Mouse (Mus musculus): ENCODE data around the gene Ptn. TPM values are rescaled to one million over a fixed set of nuclear protein-coding genes. Genes with fewer than 3 reads are reported as not detected.

Gene Ptn
- polyA plus RNA-seq, 1 experiment = 0.75 TPM

- TF ChIP-seq EP300 (IDR thresholded peaks at IDR 0.05; ENCODE audit: insufficient read depth, low read depth, low read length) (no peak), CTCF (IDR thresholded peaks at IDR 0.05; ENCODE audit: low read depth, low read length) (no peak), POLR2A (IDR thresholded peaks at IDR 0.05; ENCODE audit: insufficient read depth, low read length) (no peak)
- no peaks in the 10 kb centered on the region for H3K4me1 ChIP-seq (ENCODE audit: control insufficient read depth, insufficient read depth, low read length)
- H3K9me3 ChIP-seq (replicated peaks; ENCODE audit: control insufficient read depth, insufficient read depth, low read length, poor library complexity, severe bottlenecking) = no peaks in the 10 kb centered on the region
- no peaks in the 10 kb centered on the region for H3K27me3 ChIP-seq (ENCODE audit: control insufficient read depth, insufficient read depth, low read length, poor library complexity, severe bottlenecking)
- no peak overlapping the region for H3K4me3 ChIP-seq (ENCODE audit: low read depth, low read length)
- no peaks in the 10 kb centered on the region for H3K36me3 ChIP-seq (ENCODE audit: control insufficient read depth, insufficient read depth, low read length, poor library complexity, severe bottlenecking)
- H3K9ac ChIP-seq (ENCODE audit: low read depth, poor library complexity, severe bottlenecking) = no peak overlapping the region
- no peak overlapping the region for H3K27ac ChIP-seq (ENCODE audit: insufficient read depth, low read length)
These were observed 25.3 kb upstream of the Ptn start for GRCm38 (mm10) chr6:36835351-36835750.

DNA sequence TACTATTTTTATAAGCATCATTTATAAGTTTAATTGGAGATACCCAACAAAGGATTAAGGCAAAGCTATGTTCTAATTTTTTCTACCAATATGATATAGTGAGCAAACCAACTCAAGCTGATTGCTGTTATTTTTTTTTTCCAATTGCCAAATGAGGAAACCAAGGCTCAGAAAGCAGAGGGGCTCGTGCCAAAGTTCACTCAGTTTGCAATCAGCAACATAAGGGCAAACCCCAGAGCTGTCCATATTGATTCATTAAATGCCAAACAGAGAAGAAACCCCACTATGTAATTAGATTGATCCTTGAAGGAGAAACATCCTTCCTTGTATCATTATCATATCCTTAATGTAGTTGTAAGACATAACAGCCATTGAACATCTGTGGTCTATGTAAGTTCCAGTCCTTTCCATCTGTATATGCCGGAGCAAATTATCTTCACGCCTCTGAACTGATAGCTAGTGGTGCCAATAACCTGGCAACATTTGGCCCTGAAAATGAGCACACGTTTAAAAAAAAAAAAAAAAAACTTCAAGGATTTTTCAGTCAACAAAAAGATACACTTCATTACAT lies 24.8 kb upstream of the Ptn start:
- no peaks in the 10 kb centered on the region for H3K27me3 ChIP-seq (ENCODE audit: control insufficient read depth, insufficient read depth, low read length, poor library complexity, severe bottlenecking)
- no peak overlapping the region for H3K27ac ChIP-seq (ENCODE audit: insufficient read depth, low read length)
- H3K4me1 ChIP-seq (ENCODE audit: control insufficient read depth, insufficient read depth, low read length) = no peaks in the 10 kb centered on the region
- no peak overlapping the region for H3K9ac ChIP-seq (ENCODE audit: low read depth, poor library complexity, severe bottlenecking)
- H3K9me3 ChIP-seq (replicated peaks; ENCODE audit: control insufficient read depth, insufficient read depth, low read length, poor library complexity, severe bottlenecking) = no peaks in the 10 kb centered on the region
- H3K36me3 ChIP-seq (ENCODE audit: control insufficient read depth, insufficient read depth, low read length, poor library complexity, severe bottlenecking) = no peaks in the 10 kb centered on the region
- no peak for TF ChIP-seq EP300 (IDR thresholded peaks at IDR 0.05; ENCODE audit: insufficient read depth, low read depth, low read length)
- no peak for TF ChIP-seq CTCF (IDR thresholded peaks at IDR 0.05; ENCODE audit: low read depth, low read length)
- no peak for TF ChIP-seq POLR2A (IDR thresholded peaks at IDR 0.05; ENCODE audit: insufficient read depth, low read length)
- no peak overlapping the region for H3K4me3 ChIP-seq (ENCODE audit: low read depth, low read length)

GRCm38 (mm10) chr6:36832681-36833080 lies 22.7 kb upstream of the Ptn start:
- H3K27me3 ChIP-seq (ENCODE audit: control insufficient read depth, insufficient read depth, low read length, poor library complexity, severe bottlenecking) = no peaks in the 10 kb centered on the region
- TF ChIP-seq CTCF (IDR thresholded peaks at IDR 0.05; ENCODE audit: low read depth, low read length) (no peak), POLR2A (IDR thresholded peaks at IDR 0.05; ENCODE audit: insufficient read depth, low read length) (no peak), EP300 (IDR thresholded peaks at IDR 0.05; ENCODE audit: insufficient read depth, low read depth, low read length) (no peak)
- no peak overlapping the region for H3K27ac ChIP-seq (ENCODE audit: insufficient read depth, low read length)
- no peak overlapping the region for H3K4me3 ChIP-seq (ENCODE audit: low read depth, low read length)
- H3K36me3 ChIP-seq (ENCODE audit: control insufficient read depth, insufficient read depth, low read length, poor library complexity, severe bottlenecking) = no peaks in the 10 kb centered on the region
- H3K9me3 ChIP-seq (replicated peaks; ENCODE audit: control insufficient read depth, insufficient read depth, low read length, poor library complexity, severe bottlenecking) = no peaks in the 10 kb centered on the region
- H3K4me1 ChIP-seq (ENCODE audit: control insufficient read depth, insufficient read depth, low read length) = no peaks in the 10 kb centered on the region
- H3K9ac ChIP-seq (ENCODE audit: low read depth, poor library complexity, severe bottlenecking) = no peak overlapping the region

GRCm38 (mm10) chr6:36832207-36832606 lies 22.2 kb upstream of the Ptn start:
- H3K27me3 ChIP-seq (ENCODE audit: control insufficient read depth, insufficient read depth, low read length, poor library complexity, severe bottlenecking) = no peaks in the 10 kb centered on the region
- no peaks in the 10 kb centered on the region for H3K9me3 ChIP-seq (replicated peaks; ENCODE audit: control insufficient read depth, insufficient read depth, low read length, poor library complexity, severe bottlenecking)

GRCm38 (mm10) chr6:36830371-36830925 lies 20.4 kb upstream of the Ptn start:
- no peak overlapping the region for H3K9ac ChIP-seq (ENCODE audit: low read depth, poor library complexity, severe bottlenecking)
- H3K36me3 ChIP-seq (ENCODE audit: control insufficient read depth, insufficient read depth, low read length, poor library complexity, severe bottlenecking) = no peaks in the 10 kb centered on the region
- H3K4me1 ChIP-seq (ENCODE audit: control insufficient read depth, insufficient read depth, low read length) = no peaks in the 10 kb centered on the region
- no peak for TF ChIP-seq CTCF (IDR thresholded peaks at IDR 0.05; ENCODE audit: low read depth, low read length)
- no peak for TF ChIP-seq POLR2A (IDR thresholded peaks at IDR 0.05; ENCODE audit: insufficient read depth, low read length)
- TF ChIP-seq EP300 (IDR thresholded peaks at IDR 0.05; ENCODE audit: insufficient read depth, low read depth, low read length) = no peak
- H3K4me3 ChIP-seq (ENCODE audit: low read depth, low read length) = no peak overlapping the region
- H3K9me3 ChIP-seq (replicated peaks; ENCODE audit: control insufficient read depth, insufficient read depth, low read length, poor library complexity, severe bottlenecking) = no peaks in the 10 kb centered on the region
- H3K27ac ChIP-seq (ENCODE audit: insufficient read depth, low read length) = no peak overlapping the region
- no peaks in the 10 kb centered on the region for H3K27me3 ChIP-seq (ENCODE audit: control insufficient read depth, insufficient read depth, low read length, poor library complexity, severe bottlenecking)

More at GRCm38 (mm10) chr6:36832207-36832606, 22.2 kb upstream of the Ptn start:
- no peaks in the 10 kb centered on the region for H3K36me3 ChIP-seq (ENCODE audit: control insufficient read depth, insufficient read depth, low read length, poor library complexity, severe bottlenecking)
- H3K4me3 ChIP-seq (ENCODE audit: low read depth, low read length) = no peak overlapping the region
- no peak overlapping the region for H3K27ac ChIP-seq (ENCODE audit: insufficient read depth, low read length)
- no peak overlapping the region for H3K9ac ChIP-seq (ENCODE audit: low read depth, poor library complexity, severe bottlenecking)
- H3K4me1 ChIP-seq (ENCODE audit: control insufficient read depth, insufficient read depth, low read length) = no peaks in the 10 kb centered on the region
- TF ChIP-seq CTCF (IDR thresholded peaks at IDR 0.05; ENCODE audit: low read depth, low read length) = no peak
- no peak for TF ChIP-seq EP300 (IDR thresholded peaks at IDR 0.05; ENCODE audit: insufficient read depth, low read depth, low read length)
- TF ChIP-seq POLR2A (IDR thresholded peaks at IDR 0.05; ENCODE audit: insufficient read depth, low read length) = no peak

- Histone ChIP-seq H3K4me3 (ENCODE audit: low read depth, low read length) (no peak overlapping the region), H3K4me1 (ENCODE audit: control insufficient read depth, insufficient read depth, low read length) (no peaks in the 10 kb centered on the region), H3K36me3 (ENCODE audit: control insufficient read depth, insufficient read depth, low read length, poor library complexity, severe bottlenecking) (no peaks in the 10 kb centered on the region), H3K9me3 (replicated peaks; ENCODE audit: control insufficient read depth, insufficient read depth, low read length, poor library complexity, severe bottlenecking) (no peaks in the 10 kb centered on the region), H3K27me3 (ENCODE audit: control insufficient read depth, insufficient read depth, low read length, poor library complexity, severe bottlenecking) (no peaks in the 10 kb centered on the region), H3K9ac (ENCODE audit: low read depth, poor library complexity, severe bottlenecking) (no peak overlapping the region), H3K27ac (ENCODE audit: insufficient read depth, low read length) (no peak overlapping the region)
- TF ChIP-seq CTCF (IDR thresholded peaks at IDR 0.05; ENCODE audit: low read depth, low read length) = no peak
- no peak for TF ChIP-seq POLR2A (IDR thresholded peaks at IDR 0.05; ENCODE audit: insufficient read depth, low read length)
- TF ChIP-seq EP300 (IDR thresholded peaks at IDR 0.05; ENCODE audit: insufficient read depth, low read depth, low read length) = no peak
These were observed 9.7 kb upstream of the Ptn start for GRCm38 (mm10) chr6:36819784-36820050.
